Comparison of ENCODE assay signal across 8 mouse cellular contexts in genomic region chr2:167605178-167605794, GRCm38 (mm10). TPM values are rescaled to one million over a fixed set of nuclear protein-coding genes. Genes with fewer than 3 reads are reported as not detected.
A peak's percentile ranks its signal among the peaks of the same experiment; 100 is the strongest.
DNase-seq lines count a peak whose midpoint lies in the region; ATAC-seq and TF ChIP-seq lines count a peak whose summit lies in the region.

No protein-coding gene starts in this region.

- TF ChIP-seq CTCF in bone marrow, adult 2 months (IDR thresholded peaks at IDR 0.05; ENCODE audit: control insufficient read depth, insufficient read depth, low read length): peak; percentile 99

- H3K27me3 ChIP-seq in embryonic facial prominence, embryonic 15.5 days: no peaks in the 10 kb centered on the region
- H3K27me3 ChIP-seq in heart, embryonic 11.5 days (ENCODE audit: control insufficient read depth, insufficient read depth, low read length): peaks cover 3% of the 10 kb centered on the region; the same call in 1 of the 2 replicates
- no peaks in the 10 kb centered on the region for H3K27me3 ChIP-seq in kidney, embryonic 15.5 days
- H3K27me3 ChIP-seq in limb, embryonic 15.5 days: 0 out of 2 replicates have a peak, but pooled peaks cover 3% of the 10 kb centered on the region
- no peaks in the 10 kb centered on the region for H3K27me3 ChIP-seq in myocyte (ENCODE audit: control insufficient read depth, insufficient read depth, insufficient read length)

- no peaks in the 10 kb centered on the region; the same call in 1 of the 2 replicates for H3K4me1 ChIP-seq in bone marrow, adult 2 months (ENCODE audit: control insufficient read depth, insufficient read depth, low read length)
- H3K4me1 ChIP-seq in embryonic facial prominence, embryonic 15.5 days: peaks cover 18% of the 10 kb centered on the region
- peaks cover 10% of the 10 kb centered on the region for H3K4me1 ChIP-seq in heart, embryonic 11.5 days (ENCODE audit: control insufficient read depth, insufficient read depth, low read length)
- H3K4me1 ChIP-seq in kidney, embryonic 15.5 days: peaks cover 16% of the 10 kb centered on the region
- peaks cover 31% of the 10 kb centered on the region for H3K4me1 ChIP-seq in limb, embryonic 15.5 days

- H3K4me3 ChIP-seq in bone marrow, adult 2 months (replicated peaks; ENCODE audit: control insufficient read depth, low read depth, low read length): no peak overlapping the region
- H3K4me3 ChIP-seq in embryonic facial prominence, embryonic 15.5 days (replicated peaks): no peak overlapping the region
- H3K4me3 ChIP-seq in heart, embryonic 11.5 days (ENCODE audit: low read depth, low read length): no peak overlapping the region
- H3K4me3 ChIP-seq in kidney, embryonic 15.5 days (replicated peaks): no peak overlapping the region
- no peak overlapping the region for H3K4me3 ChIP-seq in limb, embryonic 15.5 days
- H3K4me3 ChIP-seq in myocyte: no peak overlapping the region

- H3K9ac ChIP-seq in embryonic facial prominence, embryonic 15.5 days: no peak overlapping the region
- no peak overlapping the region for H3K9ac ChIP-seq in heart, embryonic 11.5 days (ENCODE audit: low read depth, low read length)
- no peak overlapping the region for H3K9ac ChIP-seq in kidney, embryonic 15.5 days
- no peak overlapping the region for H3K9ac ChIP-seq in limb, embryonic 15.5 days

- 0 out of 2 replicates have a peak, but pooled peaks have one; percentile 40 for ATAC-seq in embryonic facial prominence, embryonic 15.5 days (ENCODE audit: insufficient number of reproducible peaks, low FRiP score, low TSS enrichment, low read depth)
- ATAC-seq in heart, embryonic 11.5 days (replicated peaks; ENCODE audit: insufficient number of reproducible peaks, low FRiP score, low TSS enrichment): peak; percentile 32; the same call in 1 of the 2 replicates
- ATAC-seq in kidney, embryonic 15.5 days (replicated peaks; ENCODE audit: low FRiP score): peak; percentile 80
- peak; percentile 46; the same call in 1 of the 2 replicates for ATAC-seq in limb, embryonic 15.5 days (ENCODE audit: insufficient number of reproducible peaks, low FRiP score, low TSS enrichment, low read depth)

- TF ChIP-seq POLR2A in bone marrow, adult 2 months (IDR thresholded peaks at IDR 0.05; ENCODE audit: borderline replicate concordance, control insufficient read depth, low read depth, low read length): no peak
- peak; percentile 15 for TF ChIP-seq POLR2A in myocyte (IDR thresholded peaks at IDR 0.05; ENCODE audit: insufficient read length, low read depth)

- WGBS in bone marrow, adult 2 months: 50% methylated on average over 11 of the region's 11 CpGs
- WGBS in embryonic facial prominence, embryonic 15.5 days: 28% methylated on average over 11 of the region's 11 CpGs
- WGBS in heart, embryonic 11.5 days (ENCODE audit: insufficient replicate concordance): 16% methylated on average over 11 of the region's 11 CpGs
- WGBS in kidney, embryonic 15.5 days: 32% methylated on average over 11 of the region's 11 CpGs
- WGBS in limb, embryonic 15.5 days: 32% methylated on average over 11 of the region's 11 CpGs

- no peaks in the 10 kb centered on the region for H3K9me3 ChIP-seq in embryonic facial prominence, embryonic 15.5 days (replicated peaks)
- no peaks in the 10 kb centered on the region for H3K9me3 ChIP-seq in heart, embryonic 11.5 days (replicated peaks; ENCODE audit: control insufficient read depth, low read length)
- H3K9me3 ChIP-seq in kidney, embryonic 15.5 days (replicated peaks): no peaks in the 10 kb centered on the region
- H3K9me3 ChIP-seq in limb, embryonic 15.5 days: no peaks in the 10 kb centered on the region

- no peak overlapping the region for H3ac ChIP-seq in myocyte (ENCODE audit: control insufficient read depth, insufficient read length)

- no peak overlapping the region for H3K27ac ChIP-seq in bone marrow, adult 2 months (ENCODE audit: control insufficient read depth, insufficient read depth, low read depth, low read length, poor library complexity)
- H3K27ac ChIP-seq in embryonic facial prominence, embryonic 15.5 days (replicated peaks): no peak overlapping the region
- H3K27ac ChIP-seq in heart, embryonic 11.5 days (ENCODE audit: low read depth, low read length): no peak overlapping the region
- H3K27ac ChIP-seq in kidney, embryonic 15.5 days: no peak overlapping the region
- H3K27ac ChIP-seq in limb, embryonic 15.5 days: no peak overlapping the region

- H3K79me2 ChIP-seq in myocyte (ENCODE audit: control insufficient read depth, insufficient read depth): no peaks in the 10 kb centered on the region

- no peak overlapping the region for H3K4me2 ChIP-seq in embryonic facial prominence, embryonic 15.5 days (replicated peaks)
- H3K4me2 ChIP-seq in heart, embryonic 11.5 days: no peak overlapping the region
- H3K4me2 ChIP-seq in kidney, embryonic 15.5 days: no peak overlapping the region
- no peak overlapping the region for H3K4me2 ChIP-seq in limb, embryonic 15.5 days
- no peak overlapping the region for H3K4me2 ChIP-seq in myocyte (ENCODE audit: low read depth)

- H3K36me3 ChIP-seq in embryonic facial prominence, embryonic 15.5 days: peaks cover 21% of the 10 kb centered on the region
- H3K36me3 ChIP-seq in heart, embryonic 11.5 days (ENCODE audit: control insufficient read depth, insufficient read depth, low read length): peaks cover 12% of the 10 kb centered on the region
- H3K36me3 ChIP-seq in kidney, embryonic 15.5 days: peaks cover 28% of the 10 kb centered on the region
- peaks cover 28% of the 10 kb centered on the region for H3K36me3 ChIP-seq in limb, embryonic 15.5 days
- peaks cover 8% of the 10 kb centered on the region for H3K36me3 ChIP-seq in myocyte (ENCODE audit: control insufficient read depth, insufficient read depth)

- DNase-seq in 3T3-L1 (ENCODE audit: low read depth, low spot score): peak; percentile 94
- DNase-seq in spleen, postnatal 4 days (ENCODE audit: low spot score in 2 of 2): peak; percentile 85 to 95

TF ChIP-seq in myocyte, 11 proteins besides CTCF, POLR2A, EP300 and RAD21:
- peak in 2 of 3 experiments; percentile 18 to 78 for TF ChIP-seq MYOG (IDR thresholded peaks at IDR 0.05; ENCODE audit: control insufficient read depth in 1 of 3, insufficient read depth in 1 of 3, insufficient read length in 2 of 3, low read depth in 2 of 3)
- TF ChIP-seq TCF3 (IDR thresholded peaks at IDR 0.05; ENCODE audit: insufficient read length, low read depth): no peak
- TF ChIP-seq TCF12 (IDR thresholded peaks at IDR 0.05; ENCODE audit: insufficient read depth, poor library complexity, severe bottlenecking): no peak
- TF ChIP-seq POLR2AphosphoS2 (IDR thresholded peaks at IDR 0.05; ENCODE audit: insufficient read length, low read depth): peak; percentile 63
- no peak for TF ChIP-seq CEBPB (IDR thresholded peaks at IDR 0.05; ENCODE audit: insufficient read depth, poor library complexity, severe bottlenecking)
- no peak for TF ChIP-seq MAX (IDR thresholded peaks at IDR 0.05; ENCODE audit: low read depth)
- no peak for TF ChIP-seq REST (IDR thresholded peaks at IDR 0.05; ENCODE audit: insufficient read depth, insufficient read length)
- no peak for TF ChIP-seq USF1 (IDR thresholded peaks at IDR 0.05; ENCODE audit: low read depth)
- no peak for TF ChIP-seq SRF (IDR thresholded peaks at IDR 0.05; ENCODE audit: control insufficient read depth, insufficient read length, low read depth)
- no peak for TF ChIP-seq E2F4 (IDR thresholded peaks at IDR 0.05; ENCODE audit: insufficient read depth)
- peak in 2 of 3 experiments; percentile 49 to 78 for TF ChIP-seq MYOD1 (IDR thresholded peaks at IDR 0.05; ENCODE audit: control insufficient read depth in 1 of 3, insufficient read length in 2 of 3, low read depth in 2 of 3)

RNA-seq across cellular contexts. Expression of gene Ube2v1, which starts 26.6 kb away (rescaled TPM):
- polyA plus RNA-seq in bone marrow, adult 2 months (2011; ENCODE audit: insufficient read depth, insufficient read length, low replicate concordance, missing spikeins): 73.5 and 124 TPM in 2 replicates
- polyA plus RNA-seq in embryonic facial prominence, embryonic 15.5 days (2015; fragmentation: Nextera tagmentation; extraction: Ambion mirVana): 292 and 294 TPM in 2 replicates
- 195 and 211 TPM in 2 replicates for polyA plus RNA-seq in heart, embryonic 11.5 days (2014; fragmentation: Nextera tagmentation; extraction: Ambion mirVana)
- polyA plus RNA-seq in kidney, embryonic 15.5 days (2015; fragmentation: Nextera tagmentation; extraction: Ambion mirVana): 284 and 313 TPM in 2 replicates
- 289 and 315 TPM in 2 replicates for polyA plus RNA-seq in limb, embryonic 15.5 days (2015; fragmentation: Nextera tagmentation; extraction: Ambion mirVana)
- 322 TPM for polyA plus RNA-seq in myocyte (2012; fragmentation: generic; extraction: Trizol)

RNA-seq across cellular contexts. Expression of gene Gm20431, which starts 56.0 kb away (rescaled TPM):
- not detected in 2 replicates for polyA plus RNA-seq in bone marrow, adult 2 months (2011; ENCODE audit: insufficient read depth, insufficient read length, low replicate concordance, missing spikeins)
- 6.1 and 10.0 TPM in 2 replicates for polyA plus RNA-seq in embryonic facial prominence, embryonic 15.5 days (2015; fragmentation: Nextera tagmentation; extraction: Ambion mirVana)
- 1.9 and 5.2 TPM in 2 replicates for polyA plus RNA-seq in heart, embryonic 11.5 days (2014; fragmentation: Nextera tagmentation; extraction: Ambion mirVana)
- 12.1 and 12.8 TPM in 2 replicates for polyA plus RNA-seq in kidney, embryonic 15.5 days (2015; fragmentation: Nextera tagmentation; extraction: Ambion mirVana)
- polyA plus RNA-seq in limb, embryonic 15.5 days (2015; fragmentation: Nextera tagmentation; extraction: Ambion mirVana): 3.9 and 9.4 TPM in 2 replicates
- 9.2 TPM for polyA plus RNA-seq in myocyte (2012; fragmentation: generic; extraction: Trizol)
